Mouse (Mus musculus) stomach, embryonic 15.5 days (tissue): ENCODE results near the gene Atp11a. TPM values are rescaled to one million over a fixed set of nuclear protein-coding genes. Genes with fewer than 3 reads are reported as not detected.

Experiments used
- ATAC-seq: fragments of 200-750 bp; cut with Nextera tagmentation; 2 replicates; pipeline ENCODE4 v1.8.0; 2017; ENCODE audit warnings: low read depth, moderate number of reproducible peaks, moderate TSS enrichment; ENCODE audit not compliant: insufficient read depth, low FRiP score
- H3K27ac ChIP-seq: fragments of 300-500 bp; sonication (generic); 2 replicates; pipeline ENCODE4 v1.5.1; 2015; ENCODE audit warnings: mild to moderate bottlenecking, inconsistent platforms
- H3K27me3 ChIP-seq: fragments of 300-500 bp; sonication (generic); replicated peaks from 2 replicates; pipeline ENCODE4 v1.6.1; 2015; ENCODE audit warnings: inconsistent platforms
- H3K36me3 ChIP-seq: fragments of 300-500 bp; sonication (generic); 2 replicates; pipeline ENCODE4 v1.6.1; 2015; ENCODE audit warnings: inconsistent platforms
- H3K4me1 ChIP-seq: fragments of 300-500 bp; sonication (generic); 2 replicates; pipeline ENCODE4 v1.6.1; 2015; ENCODE audit warnings: inconsistent platforms
- H3K4me2 ChIP-seq: fragments of 300-500 bp; sonication (generic); 2 replicates; pipeline ENCODE4 v1.6.1; 2015; ENCODE audit warnings: mild to moderate bottlenecking, inconsistent platforms
- H3K4me3 ChIP-seq: fragments of 300-500 bp; sonication (generic); replicated peaks from 2 replicates; pipeline ENCODE4 v1.5.1; 2015; ENCODE audit warnings: inconsistent platforms
- H3K9ac ChIP-seq: fragments of 300-500 bp; sonication (generic); 2 replicates; pipeline ENCODE4 v1.6.1; 2015; ENCODE audit warnings: inconsistent platforms
- H3K9me3 ChIP-seq: fragments of 300-500 bp; sonication (generic); 2 replicates; pipeline ENCODE4 v1.6.1; 2016; ENCODE audit warnings: inconsistent platforms
- WGBS: fragments of 180-500 bp; shearing (Covaris S2); methylation state at CpG from one replicate; pipeline ENCODE4 v1.1.7; 2015; 5-methylcytosine and 5-hydroxymethylcytosine counted together
- polyA plus RNA-seq: library from polyadenylated mRNA; unstranded; fragments of >200 nt; fragmentation: Nextera tagmentation; extraction: Ambion mirVana; gene quantifications from 2 replicates; pipeline ENCODE4 v1.2.1, GENCODE M21; 2015

The Atp11a gene
- polyA plus RNA-seq, 1 experiment from 2014 or later, result 16.2 TPM

DNA sequence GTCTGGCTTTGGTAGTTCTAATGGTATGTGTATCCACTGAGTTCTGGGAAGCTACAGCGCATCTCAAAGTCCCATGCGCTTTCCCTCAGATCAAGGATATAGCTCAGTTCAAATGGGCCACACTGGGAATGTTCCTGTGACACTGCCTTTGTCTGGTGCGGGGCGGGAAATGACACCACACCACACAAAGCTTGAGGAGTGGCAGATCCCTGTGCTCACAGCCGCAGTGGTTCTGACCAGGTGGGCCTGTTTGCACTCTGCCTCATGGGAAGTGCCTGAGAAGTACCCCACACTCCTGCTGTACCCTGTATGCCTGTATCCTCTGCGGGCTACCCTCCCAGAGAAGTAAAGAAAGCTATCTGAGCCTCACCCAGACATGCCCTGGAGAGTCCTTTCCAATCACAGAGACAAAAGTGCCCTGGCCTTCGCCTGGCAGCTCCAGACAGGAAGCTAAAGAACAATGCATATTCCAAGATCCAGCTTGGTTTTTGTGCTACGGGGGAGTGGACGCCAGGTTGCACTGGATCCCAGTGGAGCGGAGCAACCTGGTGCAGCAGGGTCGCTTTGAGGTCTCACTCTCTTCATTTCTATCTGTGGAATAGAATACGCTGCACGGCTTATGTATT lies 147.1 kb downstream of the Atp11a start:
- WGBS, result 74% methylated on average over 13 of the region's 13 CpGs
- no peak overlapping the region for H3K9ac ChIP-seq

DNA sequence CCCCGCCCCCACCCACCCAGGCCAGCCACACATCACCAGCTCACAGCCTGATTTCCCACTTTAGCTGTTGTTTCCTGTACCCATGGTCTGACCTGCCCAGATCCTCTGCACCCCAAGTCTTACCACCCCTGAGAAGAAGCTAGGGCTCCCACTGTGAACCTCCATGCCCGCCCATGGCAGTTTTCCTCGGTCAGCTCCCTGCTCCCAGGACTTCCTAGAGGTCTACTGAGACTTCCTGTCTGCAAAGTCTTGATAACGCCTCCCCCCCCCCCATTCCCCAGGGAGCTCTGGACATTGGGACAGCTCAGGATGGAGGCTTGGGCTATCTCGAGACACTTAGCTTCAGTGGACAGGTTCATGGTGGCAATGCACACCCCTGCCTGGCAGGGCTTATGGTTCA lies 148.3 kb downstream of the Atp11a start:
- Histone ChIP-seq H3K4me3 (no peak overlapping the region), H3K27ac (no peak overlapping the region), H3K4me1 (no peaks in the 10 kb centered on the region), H3K27me3 (no peaks in the 10 kb centered on the region), H3K9me3 (no peaks in the 10 kb centered on the region), H3K9ac (no peak overlapping the region), H3K4me2 (no peak overlapping the region), H3K36me3 (no peaks in the 10 kb centered on the region)
- WGBS, result 74% methylated on average over 5 of the region's 5 CpGs
- no peak for ATAC-seq

More for the DNA sequence above, 147.1 kb downstream of the Atp11a start:
- H3K9me3 ChIP-seq, result no peaks in the 10 kb centered on the region
- no peak for ATAC-seq
- H3K27me3 ChIP-seq, result no peaks in the 10 kb centered on the region
- H3K36me3 ChIP-seq, result no peaks in the 10 kb centered on the region
- H3K27ac ChIP-seq, result peak overlapping the region; percentile 3; the same call in 1 of the 2 replicates
- no peak overlapping the region for H3K4me2 ChIP-seq
- no peaks in the 10 kb centered on the region for H3K4me1 ChIP-seq
- no peak overlapping the region for H3K4me3 ChIP-seq

DNA sequence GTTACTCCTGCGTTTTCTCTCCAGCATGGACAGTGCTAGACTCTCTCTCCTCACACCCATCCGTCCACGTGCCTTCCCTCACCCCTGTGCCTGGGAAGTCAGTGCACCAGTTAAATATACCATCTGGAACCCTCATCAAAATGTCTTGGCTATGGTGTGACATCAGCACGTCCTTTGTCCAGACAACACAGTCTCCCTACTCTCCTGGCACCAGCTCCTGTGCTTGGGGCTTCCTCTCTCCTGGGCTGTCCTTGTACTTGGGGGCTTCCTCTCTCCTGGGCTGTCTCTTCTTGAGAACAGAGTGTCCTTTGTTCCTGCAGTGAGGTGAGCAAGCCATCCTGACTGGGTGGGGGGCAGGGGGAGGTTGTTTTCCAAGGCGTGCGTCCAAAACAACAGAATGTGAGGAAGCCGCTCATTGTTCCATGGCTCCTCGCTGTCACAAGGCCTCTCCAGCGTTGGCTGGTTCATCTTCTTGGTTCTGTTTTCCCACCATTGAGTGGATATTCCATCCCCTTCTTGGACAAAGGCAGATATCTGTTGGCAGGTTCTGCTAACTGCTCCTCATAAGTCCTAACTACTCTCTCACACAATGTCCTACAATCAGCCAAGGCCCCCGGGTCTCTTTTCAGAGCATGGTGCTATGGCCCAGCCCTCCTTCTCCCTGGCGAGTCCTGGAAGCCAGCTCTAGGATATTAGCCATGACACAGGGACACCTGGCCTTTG lies 148.9 kb downstream of the Atp11a start:
- Histone ChIP-seq H3K4me1 (no peaks in the 10 kb centered on the region), H3K36me3 (no peaks in the 10 kb centered on the region), H3K4me2 (no peak overlapping the region), H3K9me3 (no peaks in the 10 kb centered on the region), H3K9ac (no peak overlapping the region), H3K27ac (peak overlapping the region; percentile 4; the same call in 1 of the 2 replicates), H3K27me3 (no peaks in the 10 kb centered on the region), H3K4me3 (no peak overlapping the region)
- ATAC-seq, result no peak
- WGBS, result 76% methylated on average over 11 of the region's 11 CpGs

DNA sequence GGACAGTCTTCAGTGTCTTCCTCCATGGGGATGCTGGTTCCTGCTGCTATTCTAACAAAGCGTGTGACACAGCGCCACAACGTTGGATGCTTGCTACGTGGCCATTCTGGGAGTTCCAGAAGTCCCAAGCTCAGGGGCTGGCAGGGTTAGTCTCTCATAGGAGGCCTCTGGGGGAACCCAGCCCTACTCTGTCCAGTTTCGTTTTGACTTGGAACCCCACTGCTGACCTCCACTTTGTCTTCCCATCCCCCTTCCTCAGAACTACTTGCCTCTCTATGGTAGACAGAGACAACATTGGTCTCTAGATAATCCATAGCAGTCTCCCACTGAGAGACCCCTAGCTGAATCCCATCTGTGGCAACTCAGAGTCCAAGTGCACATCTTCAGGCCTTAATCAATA lies 149.8 kb downstream of the Atp11a start:
- no peaks in the 10 kb centered on the region for H3K9me3 ChIP-seq
- H3K27ac ChIP-seq, result no peak overlapping the region
- H3K4me2 ChIP-seq, result no peak overlapping the region
- no peaks in the 10 kb centered on the region for H3K36me3 ChIP-seq
- no peak overlapping the region for H3K4me3 ChIP-seq
- no peak for ATAC-seq
- H3K9ac ChIP-seq, result no peak overlapping the region
- no peaks in the 10 kb centered on the region for H3K4me1 ChIP-seq
- 74% methylated on average over 5 of the region's 5 CpGs for WGBS
- H3K27me3 ChIP-seq, result no peaks in the 10 kb centered on the region

DNA sequence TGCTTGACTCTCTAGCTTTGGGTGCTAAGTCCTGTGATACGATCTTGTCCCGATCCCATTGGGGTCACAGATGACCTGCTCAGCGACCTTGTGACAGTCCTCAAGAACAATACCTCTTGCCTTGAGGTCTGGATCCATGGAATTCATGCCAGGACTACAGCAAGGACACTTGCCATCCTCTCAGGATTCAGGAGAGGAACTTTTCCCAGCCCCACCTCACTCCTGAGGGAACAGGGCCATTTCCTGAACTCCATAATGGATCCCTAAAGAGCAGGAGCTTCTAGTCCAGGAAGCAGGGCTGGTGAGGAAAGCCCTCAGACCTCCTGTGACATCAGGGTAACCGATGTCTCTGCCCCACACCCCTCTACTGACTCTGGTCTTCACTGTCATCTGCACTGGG lies 150.9 kb downstream of the Atp11a start:
- Histone ChIP-seq H3K4me1 (0 out of 2 replicates have a peak, but pooled peaks cover 3% of the 10 kb centered on the region), H3K4me2 (no peak overlapping the region), H3K27me3 (no peaks in the 10 kb centered on the region), H3K36me3 (no peaks in the 10 kb centered on the region), H3K4me3 (no peak overlapping the region), H3K9me3 (no peaks in the 10 kb centered on the region), H3K9ac (no peak overlapping the region), H3K27ac (no peak overlapping the region)
- ATAC-seq, result no peak
- WGBS, result 70% methylated on average over 4 of the region's 4 CpGs

DNA sequence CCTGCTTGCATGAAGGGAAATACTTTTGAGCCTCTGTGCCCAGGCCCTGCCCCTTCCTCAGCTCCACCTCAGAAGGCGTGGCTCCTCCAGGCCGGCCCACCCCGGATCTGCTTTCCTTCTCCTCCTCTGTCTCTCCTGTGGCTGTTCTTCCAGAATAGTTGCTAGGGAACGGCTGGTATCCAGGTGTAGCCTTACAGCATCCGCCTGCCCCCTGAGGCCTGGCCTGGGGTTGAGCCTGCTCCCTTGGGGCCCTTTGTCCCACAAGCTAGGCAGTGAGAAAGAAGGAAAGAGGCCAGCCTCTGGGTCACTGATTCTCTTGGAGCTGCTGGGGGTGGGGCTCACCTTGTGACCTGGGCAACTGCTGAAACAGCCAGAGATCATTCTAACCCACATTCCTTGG lies 155.2 kb downstream of the Atp11a start:
- Histone ChIP-seq H3K27me3 (no peaks in the 10 kb centered on the region), H3K4me3 (no peak overlapping the region), H3K4me1 (peaks cover 10% of the 10 kb centered on the region), H3K27ac (no peak overlapping the region), H3K9ac (no peak overlapping the region), H3K4me2 (no peak overlapping the region), H3K36me3 (no peaks in the 10 kb centered on the region), H3K9me3 (no peaks in the 10 kb centered on the region)
- ATAC-seq, result peak; percentile 67
- WGBS, result 26% methylated on average over 5 of the region's 5 CpGs

DNA sequence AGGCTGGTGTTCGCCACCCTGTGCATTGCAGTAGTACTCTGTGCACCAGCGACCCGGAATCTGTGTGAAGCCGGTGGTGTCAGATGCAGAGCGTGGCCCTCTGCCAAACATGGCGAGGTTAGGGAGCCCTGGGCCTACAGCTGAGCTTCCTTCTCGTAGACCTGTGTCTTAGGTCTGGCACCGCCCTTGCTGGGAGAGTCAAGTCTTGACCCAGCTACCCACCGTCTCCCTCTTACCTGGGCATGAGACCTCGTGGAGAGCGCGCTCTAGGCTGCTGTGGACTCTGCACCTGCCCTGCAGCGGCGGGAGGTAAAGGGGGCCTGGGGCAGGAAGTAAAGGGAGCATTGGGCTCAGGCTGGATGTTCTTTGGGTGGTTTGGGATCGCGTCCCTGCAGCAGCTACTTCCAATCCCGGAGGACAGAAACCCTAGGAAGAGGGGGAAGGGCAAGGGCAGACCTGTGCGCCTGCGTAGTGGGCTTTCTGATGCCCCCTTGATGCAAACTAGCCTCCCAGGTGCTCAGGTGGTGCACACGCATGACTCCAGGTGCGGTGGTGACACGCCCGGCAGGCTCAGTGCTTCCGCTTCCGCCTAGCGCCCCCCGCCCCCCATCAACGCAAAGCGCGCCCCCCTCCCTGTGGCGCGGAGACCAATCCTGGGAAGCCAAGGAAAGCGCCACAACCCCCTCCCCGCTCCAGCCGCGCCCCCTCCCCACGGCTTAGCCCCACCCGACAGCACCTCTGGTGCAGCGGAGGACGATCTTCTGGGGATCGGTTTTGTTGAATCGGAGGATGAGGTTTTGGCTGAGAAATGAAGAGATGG lies 158.6 kb downstream of the Atp11a start:
- no peaks in the 10 kb centered on the region for H3K36me3 ChIP-seq
- H3K4me3 ChIP-seq, result peak overlapping the region; percentile 57
- no peaks in the 10 kb centered on the region for H3K9me3 ChIP-seq
- H3K4me1 ChIP-seq, result peaks cover 10% of the 10 kb centered on the region
- peak overlapping the region; percentile 89 for H3K4me2 ChIP-seq
- WGBS, result 11% methylated on average over 42 of the region's 42 CpGs
- peak; percentile 60 for ATAC-seq
- no peaks in the 10 kb centered on the region for H3K27me3 ChIP-seq
- H3K27ac ChIP-seq, result 0 out of 2 replicates have a peak overlapping the region, but pooled peaks have one; percentile 11
- H3K9ac ChIP-seq, result peak overlapping the region; percentile 48

DNA sequence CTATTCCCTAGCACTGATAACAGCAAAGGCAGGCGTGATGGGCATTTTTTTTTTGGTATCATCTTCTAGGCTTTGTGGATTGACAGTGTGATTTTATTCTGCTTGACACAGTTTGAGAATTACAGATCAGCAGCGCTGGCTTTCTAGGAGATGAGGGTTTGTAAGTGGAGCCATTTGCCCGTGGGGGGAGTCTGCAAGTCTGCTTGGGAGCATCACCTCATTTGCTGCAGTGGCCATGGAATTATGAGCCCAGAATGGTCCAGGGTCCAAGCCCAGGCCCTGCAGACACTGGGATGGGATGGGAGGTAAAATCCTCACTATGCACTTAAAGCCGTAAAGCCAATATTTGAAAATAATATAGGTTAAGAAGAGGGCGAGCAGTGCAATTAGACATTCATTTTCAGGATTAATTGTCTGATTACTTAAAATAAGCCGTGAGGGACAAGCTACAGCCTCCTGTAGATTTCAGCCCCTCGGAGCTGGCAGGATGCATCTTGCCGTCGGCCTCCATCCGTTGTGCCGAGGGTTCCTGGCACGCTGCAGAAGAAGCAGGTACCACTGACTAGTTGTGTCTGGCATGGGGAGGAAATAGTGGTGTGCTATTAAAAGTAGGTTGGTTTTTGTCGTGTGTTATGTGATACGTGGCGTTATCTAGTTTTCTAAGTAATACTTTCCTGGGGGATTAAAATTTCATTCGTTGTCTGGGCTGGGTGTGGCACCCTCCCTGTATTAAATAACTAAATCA lies 159.5 kb downstream of the Atp11a start:
- peaks cover 10% of the 10 kb centered on the region for H3K4me1 ChIP-seq
- H3K36me3 ChIP-seq, result no peaks in the 10 kb centered on the region
- H3K9ac ChIP-seq, result no peak overlapping the region
- H3K4me3 ChIP-seq, result peak overlapping the region; percentile 57
- no peaks in the 10 kb centered on the region for H3K27me3 ChIP-seq
- H3K27ac ChIP-seq, result no peak overlapping the region
- H3K4me2 ChIP-seq, result peak overlapping the region; percentile 89
- no peak for ATAC-seq
- H3K9me3 ChIP-seq, result no peaks in the 10 kb centered on the region
- 60% methylated on average over 16 of the region's 16 CpGs for WGBS

DNA sequence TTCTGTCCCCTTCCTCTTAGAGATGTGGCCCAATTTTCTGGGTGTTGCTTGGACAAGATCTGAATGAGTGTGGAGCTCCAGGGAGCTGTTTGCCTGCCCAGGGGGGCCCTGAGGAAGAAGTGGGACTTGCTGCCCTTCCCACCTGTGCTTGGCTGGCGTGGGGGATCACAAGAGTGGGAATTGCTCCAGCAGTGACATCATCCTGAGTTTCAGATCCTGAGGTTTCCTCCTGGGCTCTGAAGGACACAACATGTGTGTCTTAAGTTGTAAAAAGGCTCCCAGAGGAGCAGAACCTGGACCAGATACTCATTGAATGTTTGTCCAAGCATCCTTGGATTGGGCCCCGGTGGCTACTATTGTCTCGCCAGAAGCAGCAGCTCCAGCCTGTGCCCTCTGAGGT lies 160.2 kb downstream of the Atp11a start:
- Histone ChIP-seq H3K4me1 (peaks cover 10% of the 10 kb centered on the region), H3K9me3 (no peaks in the 10 kb centered on the region), H3K27ac (no peak overlapping the region), H3K27me3 (no peaks in the 10 kb centered on the region), H3K4me2 (no peak overlapping the region), H3K9ac (no peak overlapping the region), H3K4me3 (no peak overlapping the region), H3K36me3 (no peaks in the 10 kb centered on the region)
- WGBS, result 74% methylated on average over 3 of the region's 3 CpGs
- ATAC-seq, result no peak

DNA sequence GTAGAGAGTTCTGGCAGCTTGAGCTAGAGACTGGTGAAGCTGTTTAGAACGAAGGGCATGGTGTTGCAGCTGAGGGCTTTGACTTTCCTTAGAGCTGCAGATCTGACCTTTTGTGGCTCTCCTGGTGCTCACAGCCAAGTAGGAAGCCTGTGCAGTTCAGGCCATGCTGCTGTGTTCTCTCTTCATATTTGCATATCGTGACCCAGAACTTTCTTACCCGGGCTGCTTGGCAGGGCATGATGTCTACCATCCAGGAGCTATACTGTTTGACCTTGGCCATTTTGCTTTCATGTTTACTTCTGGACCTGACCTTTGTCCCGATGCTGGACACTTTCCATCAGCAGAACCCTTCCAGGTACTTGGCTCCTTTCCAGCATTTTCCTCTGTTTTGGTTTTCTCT lies 161.0 kb downstream of the Atp11a start:
- no peak overlapping the region for H3K4me2 ChIP-seq
- ATAC-seq, result no peak
- no peak overlapping the region for H3K9ac ChIP-seq
- no peak overlapping the region for H3K27ac ChIP-seq
- WGBS, result 72% methylated on average over 4 of the region's 4 CpGs
- H3K4me1 ChIP-seq, result peaks cover 6% of the 10 kb centered on the region
- no peaks in the 10 kb centered on the region for H3K36me3 ChIP-seq
- no peaks in the 10 kb centered on the region for H3K9me3 ChIP-seq
- no peaks in the 10 kb centered on the region for H3K27me3 ChIP-seq
- no peak overlapping the region for H3K4me3 ChIP-seq
